In the genomic region with DNA sequence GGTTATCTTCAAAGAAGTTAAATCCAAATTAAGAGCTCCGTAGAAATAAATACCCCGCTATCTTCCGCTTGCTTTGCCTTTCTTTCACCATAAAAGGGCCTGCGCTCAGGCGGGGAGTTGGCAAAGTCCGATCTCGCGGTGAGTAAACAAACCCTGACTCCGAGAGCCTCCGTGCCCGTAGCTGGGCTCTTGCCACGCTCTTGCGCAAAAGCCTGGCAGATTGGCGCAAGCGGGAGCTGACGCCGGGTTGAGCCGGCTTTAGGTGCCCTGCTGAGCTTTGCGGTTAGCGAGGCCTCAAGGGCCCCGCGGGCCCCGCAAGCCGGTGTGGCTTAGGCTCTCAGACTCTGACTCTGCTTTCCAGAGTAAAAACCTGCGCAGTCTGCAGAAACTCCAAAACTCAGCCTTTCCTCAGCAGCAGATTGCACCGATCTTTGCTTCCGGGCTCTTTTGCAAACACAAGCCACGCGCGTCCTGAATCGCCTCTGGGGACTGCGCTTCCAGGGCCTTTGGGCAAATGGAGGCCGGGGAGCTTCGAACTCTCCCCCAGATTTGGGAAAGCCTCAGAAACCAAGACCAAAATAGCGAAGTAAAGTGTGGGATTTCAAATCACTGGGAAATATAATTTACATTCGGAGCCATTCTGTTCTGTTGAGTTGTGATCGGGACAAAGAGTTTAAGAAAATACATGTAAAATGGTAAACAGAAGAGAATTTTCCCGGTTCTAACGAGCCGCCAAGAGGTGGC, we compare ENCODE assay signal across 8 mouse cellular contexts. TPM values are rescaled to one million over a fixed set of nuclear protein-coding genes. Genes with fewer than 3 reads are reported as not detected.
DNase-seq lines count a peak whose midpoint lies in the region; ATAC-seq and TF ChIP-seq lines count a peak whose summit lies in the region.

No protein-coding gene starts in this region.

- peak; percentile 37 for DNase-seq in R1 (ENCODE audit: low read depth, low spot score)
- peak; percentile 94 to 95 for DNase-seq in cerebellum, adult 2 months
- peak; percentile 67 to 75 for DNase-seq in gastrocnemius, postnatal 36 days
- peak; percentile 36 for DNase-seq in induced T-regulatory cell, adult 2 months (ENCODE audit: low read depth)
- DNase-seq in liver, embryonic 13.5 days, result no peak
- DNase-seq in neural tube, embryonic 10.5 days (ENCODE audit: extremely low spot score, low spot score), result peak; percentile 70
- no peak for DNase-seq in frontal cortex, postnatal 25 days (ENCODE audit: low spot score in 2 of 2)

- under 1% methylated on average over 40 of the region's 40 CpGs for WGBS in cerebellum, adult 2 months
- WGBS in liver, embryonic 13.5 days (ENCODE audit: insufficient replicate concordance), result 2% methylated on average over 40 of the region's 40 CpGs

- H3K4me2 ChIP-seq in liver, embryonic 13.5 days, result peak overlapping the region; percentile 49

- no peak for TF ChIP-seq CTCF in cerebellum, adult 2 months (IDR thresholded peaks at IDR 0.05; ENCODE audit: borderline replicate concordance, insufficient read depth, low read depth, low read length)

- peak; percentile 50; the same call in 1 of the 2 replicates for TF ChIP-seq POLR2A in cerebellum, adult 2 months (IDR thresholded peaks at IDR 0.05; ENCODE audit: borderline replicate concordance, insufficient read depth, low read length)

- H3K36me3 ChIP-seq in liver, embryonic 13.5 days, result no peaks in the 10 kb centered on the region

- peaks cover 19% of the 10 kb centered on the region for H3K4me1 ChIP-seq in cerebellum, adult 2 months (ENCODE audit: control insufficient read depth, insufficient read depth, low read length)
- peaks cover 23% of the 10 kb centered on the region for H3K4me1 ChIP-seq in liver, embryonic 13.5 days (replicated peaks)

- no peak for ATAC-seq in liver, embryonic 13.5 days (ENCODE audit: low read depth)
- ATAC-seq in activated CD4-positive, CD25-positive, alpha-beta regulatory T cell, adult 4 months, result no peak

- no peaks in the 10 kb centered on the region; the same call in 1 of the 2 replicates for H3K27me3 ChIP-seq in cerebellum, adult 2 months (ENCODE audit: control insufficient read depth, insufficient read depth, low read length)
- H3K27me3 ChIP-seq in liver, embryonic 13.5 days, result peaks cover 97% of the 10 kb centered on the region

- no peak overlapping the region for H3K9ac ChIP-seq in liver, embryonic 13.5 days

- H3K27ac ChIP-seq in cerebellum, adult 2 months (ENCODE audit: insufficient read depth, low read length), result peak overlapping the region; percentile 97
- no peak overlapping the region for H3K27ac ChIP-seq in liver, embryonic 13.5 days

- intact Hi-C loops in gastrocnemius, postnatal 36 days (cut with DNase I), result loop anchor here (10.0 kb wide), 1 partner anchor 272 kb away; no protein-coding TSS in a partner anchor

- no peaks in the 10 kb centered on the region for H3K9me3 ChIP-seq in liver, embryonic 13.5 days (replicated peaks)

- H3K4me3 ChIP-seq in cerebellum, adult 2 months (replicated peaks; ENCODE audit: insufficient read depth, low read depth, low read length), result peak overlapping the region; percentile 99
- H3K4me3 ChIP-seq in liver, embryonic 13.5 days (replicated peaks), result peak overlapping the region; percentile 26

RNA-seq across cellular contexts. Expression of a gene that starts 2.6 kb away (rescaled TPM):
- polyA plus RNA-seq in cerebellum, adult 2 months (2012; rRNA removed), result 37.3 and 43.9 TPM in 2 replicates
- not detected for total RNA-seq in gastrocnemius, postnatal 36 days (2021)
- 0.02 and 0.05 TPM in 2 replicates for polyA plus RNA-seq in liver, embryonic 13.5 days (2015; fragmentation: Nextera tagmentation; extraction: Ambion mirVana)
- polyA plus RNA-seq in activated CD4-positive, CD25-positive, alpha-beta regulatory T cell, adult 4 months (2017; shearing (Covaris generic)), result not detected

RNA-seq across cellular contexts. Expression of a gene that starts 9.4 kb away (rescaled TPM):
- polyA plus RNA-seq in cerebellum, adult 2 months (2012; rRNA removed), result 14.0 and 14.1 TPM in 2 replicates
- 10 to 100 TPM; 10.8 to 14.9 TPM for total RNA-seq in gastrocnemius, postnatal 36 days (2021)
- polyA plus RNA-seq in liver, embryonic 13.5 days (2015; fragmentation: Nextera tagmentation; extraction: Ambion mirVana), result 44.7 and 52.4 TPM in 2 replicates
- 10 to 100 TPM; 33.2 to 46.0 TPM for polyA plus RNA-seq in activated CD4-positive, CD25-positive, alpha-beta regulatory T cell, adult 4 months (2017; shearing (Covaris generic))

Comparison
In these comparisons a context has a peak if more than half of its experiments do, and no peak if none do; other contexts are left out.
1. DNase-seq: peak in R1 (single experiment), cerebellum, adult 2 months (2 of 2), gastrocnemius, postnatal 36 days (2 of 2), induced T-regulatory cell, adult 2 months (single experiment) and neural tube, embryonic 10.5 days (single experiment); none in liver, embryonic 13.5 days (single experiment) and frontal cortex, postnatal 25 days (0 of 2).
2. RNA of a gene that starts 2.6 kb away (polyA plus RNA-seq): 37.3 to 43.9 TPM in cerebellum, adult 2 months; 0.02 to 0.05 TPM in liver, embryonic 13.5 days and not detected in activated CD4-positive, CD25-positive, alpha-beta regulatory T cell, adult 4 months; every median in the first group is over 10 times any median in the second.